Mouse (Mus musculus): ENCODE data around the gene Dab1. TPM values are rescaled to one million over a fixed set of nuclear protein-coding genes. Genes with fewer than 3 reads are reported as not detected.

Dab1 gene
- polyA plus RNA-seq, 1 experiment from 2014 or later: 1.2 TPM

- WGBS (ENCODE audit: insufficient replicate concordance): 17% methylated on average over 2 of the region's 2 CpGs
- no peak for ATAC-seq (ENCODE audit: insufficient read depth)
Measured at GRCm38 (mm10) chr4:104209081-104209480, 589.9 kb downstream of the Dab1 start.

GRCm38 (mm10) chr4:104210796-104211195, 591.6 kb downstream of the Dab1 start:
- Histone ChIP-seq H3K4me1 (replicated peaks) (no peaks in the 10 kb centered on the region), H3K4me2 (no peak overlapping the region), H3K9ac (no peak overlapping the region), H3K4me3 (replicated peaks) (no peak overlapping the region), H3K27ac (replicated peaks) (no peak overlapping the region), H3K36me3 (replicated peaks) (no peaks in the 10 kb centered on the region), H3K9me3 (replicated peaks) (0 out of 2 replicates have a peak, but pooled peaks cover 4% of the 10 kb centered on the region), H3K27me3 (no peaks in the 10 kb centered on the region)
- ATAC-seq (ENCODE audit: insufficient read depth): no peak
- WGBS (ENCODE audit: insufficient replicate concordance): 26% methylated on average over 1 of the region's 1 CpGs

More at GRCm38 (mm10) chr4:104209081-104209480, 589.9 kb downstream of the Dab1 start:
- Histone ChIP-seq H3K9me3 (replicated peaks) (0 out of 2 replicates have a peak, but pooled peaks cover 4% of the 10 kb centered on the region), H3K4me1 (replicated peaks) (no peaks in the 10 kb centered on the region), H3K27me3 (no peaks in the 10 kb centered on the region), H3K27ac (replicated peaks) (no peak overlapping the region), H3K4me2 (no peak overlapping the region), H3K9ac (no peak overlapping the region), H3K4me3 (replicated peaks) (no peak overlapping the region), H3K36me3 (replicated peaks) (no peaks in the 10 kb centered on the region)

GRCm38 (mm10) chr4:104211531-104212455, 592.6 kb downstream of the Dab1 start:
- Histone ChIP-seq H3K4me2 (peak overlapping the region; percentile 15), H3K9ac (no peak overlapping the region), H3K9me3 (replicated peaks) (0 out of 2 replicates have a peak, but pooled peaks cover 4% of the 10 kb centered on the region), H3K27ac (replicated peaks) (peak overlapping the region; percentile 62), H3K4me3 (replicated peaks) (no peak overlapping the region), H3K4me1 (replicated peaks) (no peaks in the 10 kb centered on the region), H3K27me3 (no peaks in the 10 kb centered on the region), H3K36me3 (replicated peaks) (no peaks in the 10 kb centered on the region)
- peak; percentile 42 for ATAC-seq (ENCODE audit: insufficient read depth)
- 42% methylated on average over 9 of the region's 9 CpGs for WGBS (ENCODE audit: insufficient replicate concordance)

GRCm38 (mm10) chr4:104214724-104215123, 595.6 kb downstream of the Dab1 start:
- Histone ChIP-seq H3K27me3 (no peaks in the 10 kb centered on the region), H3K36me3 (replicated peaks) (no peaks in the 10 kb centered on the region), H3K4me3 (replicated peaks) (no peak overlapping the region), H3K27ac (replicated peaks) (no peak overlapping the region), H3K4me1 (replicated peaks) (no peaks in the 10 kb centered on the region), H3K4me2 (no peak overlapping the region), H3K9ac (no peak overlapping the region), H3K9me3 (replicated peaks) (0 out of 2 replicates have a peak, but pooled peaks cover 4% of the 10 kb centered on the region)
- ATAC-seq (ENCODE audit: insufficient read depth): no peak
- WGBS (ENCODE audit: insufficient replicate concordance): 46% methylated on average over 7 of the region's 7 CpGs

GRCm38 (mm10) chr4:104217336-104217735, 598.2 kb downstream of the Dab1 start:
- H3K36me3 ChIP-seq (replicated peaks): no peaks in the 10 kb centered on the region
- no peaks in the 10 kb centered on the region for H3K27me3 ChIP-seq
- H3K9ac ChIP-seq: no peak overlapping the region
- WGBS (ENCODE audit: insufficient replicate concordance): 49% methylated on average over 4 of the region's 4 CpGs
- H3K4me3 ChIP-seq (replicated peaks): no peak overlapping the region
- H3K4me2 ChIP-seq: no peak overlapping the region
- no peaks in the 10 kb centered on the region for H3K9me3 ChIP-seq (replicated peaks)
- no peak overlapping the region for H3K27ac ChIP-seq (replicated peaks)
- H3K4me1 ChIP-seq (replicated peaks): no peaks in the 10 kb centered on the region
- ATAC-seq (ENCODE audit: insufficient read depth): no peak

- no peak overlapping the region for H3K27ac ChIP-seq (replicated peaks)
- no peaks in the 10 kb centered on the region for H3K4me1 ChIP-seq (replicated peaks)
- 49% methylated on average over 6 of the region's 6 CpGs for WGBS (ENCODE audit: insufficient replicate concordance)
- H3K4me2 ChIP-seq: no peak overlapping the region
- H3K27me3 ChIP-seq: no peaks in the 10 kb centered on the region
- H3K4me3 ChIP-seq (replicated peaks): no peak overlapping the region
- no peaks in the 10 kb centered on the region for H3K36me3 ChIP-seq (replicated peaks)
- no peaks in the 10 kb centered on the region for H3K9me3 ChIP-seq (replicated peaks)
- ATAC-seq (ENCODE audit: insufficient read depth): peak; percentile 57
- H3K9ac ChIP-seq: no peak overlapping the region
Measured at GRCm38 (mm10) chr4:104218765-104219164, 599.6 kb downstream of the Dab1 start.

GRCm38 (mm10) chr4:104220099-104220498, 600.9 kb downstream of the Dab1 start:
- Histone ChIP-seq H3K9me3 (replicated peaks) (no peaks in the 10 kb centered on the region), H3K4me2 (no peak overlapping the region), H3K27ac (replicated peaks) (no peak overlapping the region), H3K27me3 (no peaks in the 10 kb centered on the region), H3K4me3 (replicated peaks) (no peak overlapping the region), H3K4me1 (replicated peaks) (no peaks in the 10 kb centered on the region), H3K36me3 (replicated peaks) (no peaks in the 10 kb centered on the region), H3K9ac (no peak overlapping the region)
- WGBS (ENCODE audit: insufficient replicate concordance): 21% methylated on average over 3 of the region's 3 CpGs
- ATAC-seq (ENCODE audit: insufficient read depth): no peak

- Histone ChIP-seq H3K9me3 (replicated peaks) (no peaks in the 10 kb centered on the region), H3K4me2 (no peak overlapping the region), H3K36me3 (replicated peaks) (no peaks in the 10 kb centered on the region), H3K27me3 (no peaks in the 10 kb centered on the region), H3K4me1 (replicated peaks) (no peaks in the 10 kb centered on the region), H3K27ac (replicated peaks) (no peak overlapping the region), H3K9ac (no peak overlapping the region), H3K4me3 (replicated peaks) (no peak overlapping the region)
- 45% methylated on average over 3 of the region's 3 CpGs for WGBS (ENCODE audit: insufficient replicate concordance)
- ATAC-seq (ENCODE audit: insufficient read depth): no peak
Measured at GRCm38 (mm10) chr4:104229296-104229695, 610.1 kb downstream of the Dab1 start.

- Histone ChIP-seq H3K27me3 (no peaks in the 10 kb centered on the region), H3K4me1 (replicated peaks) (no peaks in the 10 kb centered on the region), H3K27ac (replicated peaks) (no peak overlapping the region), H3K4me2 (no peak overlapping the region), H3K36me3 (replicated peaks) (no peaks in the 10 kb centered on the region), H3K9ac (no peak overlapping the region), H3K4me3 (replicated peaks) (no peak overlapping the region), H3K9me3 (replicated peaks) (no peaks in the 10 kb centered on the region)
- 10% methylated on average over 1 of the region's 1 CpGs for WGBS (ENCODE audit: insufficient replicate concordance)
- no peak for ATAC-seq (ENCODE audit: insufficient read depth)
Measured at GRCm38 (mm10) chr4:104246506-104246905, 627.3 kb downstream of the Dab1 start.

GRCm38 (mm10) chr4:104249462-104249861, 630.3 kb downstream of the Dab1 start:
- Histone ChIP-seq H3K27me3 (no peaks in the 10 kb centered on the region), H3K9ac (no peak overlapping the region), H3K27ac (replicated peaks) (no peak overlapping the region), H3K4me2 (no peak overlapping the region), H3K4me1 (replicated peaks) (no peaks in the 10 kb centered on the region), H3K4me3 (replicated peaks) (no peak overlapping the region), H3K36me3 (replicated peaks) (no peaks in the 10 kb centered on the region), H3K9me3 (replicated peaks) (no peaks in the 10 kb centered on the region)
- ATAC-seq (ENCODE audit: insufficient read depth): no peak
- WGBS (ENCODE audit: insufficient replicate concordance): 69% methylated on average over 6 of the region's 6 CpGs

- H3K27me3 ChIP-seq: no peaks in the 10 kb centered on the region
- no peaks in the 10 kb centered on the region for H3K9me3 ChIP-seq (replicated peaks)
- H3K9ac ChIP-seq: no peak overlapping the region
- 66% methylated on average over 8 of the region's 8 CpGs for WGBS (ENCODE audit: insufficient replicate concordance)
- H3K36me3 ChIP-seq (replicated peaks): no peaks in the 10 kb centered on the region
- ATAC-seq (ENCODE audit: insufficient read depth): no peak
- no peaks in the 10 kb centered on the region for H3K4me1 ChIP-seq (replicated peaks)
- H3K4me2 ChIP-seq: no peak overlapping the region
- no peak overlapping the region for H3K27ac ChIP-seq (replicated peaks)
- no peak overlapping the region for H3K4me3 ChIP-seq (replicated peaks)
Measured at GRCm38 (mm10) chr4:104257776-104258175, 638.6 kb downstream of the Dab1 start.
